Mouse (Mus musculus) cerebellum, adult 2 months (tissue): ENCODE results near the gene Myo10.

Source experiments
- CTCF ChIP-seq: fragments of 200-500 bp; IDR thresholded peaks from 2 replicates; pipeline ENCODE4 v1.5.1; 2011; ENCODE audit warnings: low read depth, mild to moderate bottlenecking, control low read depth, low read length, moderate library complexity, borderline replicate concordance; ENCODE audit not compliant: insufficient read depth
- POLR2A ChIP-seq: fragments of 200-500 bp; IDR thresholded peaks from 2 replicates; pipeline ENCODE4 v1.6.1; 2011; ENCODE audit warnings: low read length, control low read depth, borderline replicate concordance; ENCODE audit not compliant: insufficient read depth

GRCm38 (mm10) chr15:25762306-25762705 lies 140.0 kb downstream of the Myo10 start:
- no peak for TF ChIP-seq CTCF
- no peak for TF ChIP-seq POLR2A
